Mouse (Mus musculus) brain, embryonic 18.5 days (tissue): ENCODE results near the gene Fam216a.
A peak's percentile ranks its signal among the peaks of the same experiment; 100 is the strongest.
"Not testable (repeated sequence)": the region's sequence is repeated elsewhere in the genome, so short reads cannot be mapped to it uniquely, and the experiment has no call there.

Experiments
- DNase-seq: peaks from one replicate; pipeline ENCODE4 v3.0.0-alpha.2; 2012; ENCODE audit warnings: low read depth, low spot score

Fam216a gene

GRCm38 (mm10) chr5:122324608-122325431, 47.3 kb downstream of the Fam216a start:
- no peak for DNase-seq

GRCm38 (mm10) chr5:122323523-122323922, 48.6 kb downstream of the Fam216a start:
- DNase-seq = no peak

- no peak for DNase-seq
Observed at GRCm38 (mm10) chr5:122320205-122320781, 51.9 kb downstream of the Fam216a start.

GRCm38 (mm10) chr5:122319474-122320204, 52.5 kb downstream of the Fam216a start:
- DNase-seq = no peak

DNA sequence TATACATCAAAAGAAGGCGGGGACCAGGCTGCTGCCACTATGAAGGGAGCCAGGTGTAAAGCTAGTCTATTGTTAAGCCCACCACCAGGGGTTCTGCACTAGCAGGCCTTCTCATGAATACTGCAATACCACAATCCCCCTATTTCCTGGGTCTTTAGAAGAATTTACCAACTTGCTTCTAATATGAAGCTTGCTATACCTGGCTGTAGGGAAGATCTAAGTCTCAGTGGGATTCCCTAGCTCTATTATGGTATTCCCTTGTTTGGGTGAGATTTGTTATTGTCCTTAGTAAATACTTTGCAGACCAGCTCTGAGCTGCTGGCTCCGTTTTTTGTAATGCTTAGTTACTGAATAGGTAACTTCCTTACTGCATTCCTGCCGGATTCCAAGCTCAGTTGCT, 53.2 kb downstream of the Fam216a start:
- DNase-seq = not testable (repeated sequence)

GRCm38 (mm10) chr5:122318100-122318499, 54.1 kb downstream of the Fam216a start:
- DNase-seq = no peak

GRCm38 (mm10) chr5:122317329-122318045, 54.7 kb downstream of the Fam216a start:
- DNase-seq = no peak

DNA sequence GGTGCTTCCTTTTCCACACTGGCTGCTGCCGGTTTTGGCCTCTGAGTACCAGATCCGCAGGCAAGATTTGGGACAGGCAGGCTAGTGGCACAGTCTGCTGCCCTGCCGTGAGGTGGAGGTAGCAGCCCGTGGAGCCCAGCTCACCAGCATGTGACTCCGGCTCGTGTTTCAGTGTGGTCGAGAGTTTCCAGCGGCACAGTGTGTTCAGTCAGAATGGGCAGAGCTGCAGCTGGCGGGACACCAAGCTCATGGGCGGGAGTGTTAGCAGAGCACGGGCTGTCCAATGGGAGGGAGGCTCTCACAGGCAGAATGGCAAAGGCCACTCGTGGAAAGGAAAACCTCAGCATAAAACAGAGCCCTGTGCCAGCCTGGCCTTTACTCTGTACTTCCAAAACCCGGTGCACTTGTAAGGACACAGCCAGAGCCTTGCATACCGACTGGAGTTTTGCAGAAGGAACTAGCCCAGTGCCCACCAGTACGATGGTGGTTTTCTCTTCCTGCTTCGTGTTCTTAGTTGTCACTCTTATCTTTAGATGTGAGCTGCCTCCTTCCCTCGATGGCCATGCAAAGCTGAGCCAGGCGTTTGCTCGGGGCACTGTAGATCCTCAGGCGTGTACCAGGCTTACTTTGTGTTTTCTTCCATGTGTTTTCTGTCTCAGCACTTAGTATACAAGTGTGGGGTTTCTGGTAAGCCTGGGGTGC, 57.0 kb downstream of the Fam216a start:
- peak; percentile 10 for DNase-seq
